Mouse (Mus musculus): ENCODE data around the gene Fggy. TPM values are rescaled to one million over a fixed set of nuclear protein-coding genes. Genes with fewer than 3 reads are reported as not detected.

Gene Fggy
- polyA plus RNA-seq, 1 experiment = 24.5 TPM

GRCm38 (mm10) chr4:95871216-95871881 is 314.0 kb downstream of the Fggy start:
- H3K4me1 ChIP-seq (ENCODE audit: control insufficient read depth, insufficient read depth, insufficient read length, low read length) = no peaks in the 10 kb centered on the region
- H3K4me3 ChIP-seq (ENCODE audit: insufficient read depth, low read depth, low read length) = no peak overlapping the region
- H3K27ac ChIP-seq (replicated peaks; ENCODE audit: low read depth, low read length) = no peak overlapping the region

GRCm38 (mm10) chr4:95875896-95876295 is 318.6 kb downstream of the Fggy start:
- Histone ChIP-seq H3K4me3 (ENCODE audit: insufficient read depth, low read depth, low read length) (no peak overlapping the region), H3K27ac (replicated peaks; ENCODE audit: low read depth, low read length) (no peak overlapping the region), H3K4me1 (ENCODE audit: control insufficient read depth, insufficient read depth, insufficient read length, low read length) (no peaks in the 10 kb centered on the region)

GRCm38 (mm10) chr4:95877436-95877835 is 320.1 kb downstream of the Fggy start:
- Histone ChIP-seq H3K27ac (replicated peaks; ENCODE audit: low read depth, low read length) (no peak overlapping the region), H3K4me3 (ENCODE audit: insufficient read depth, low read depth, low read length) (no peak overlapping the region), H3K4me1 (ENCODE audit: control insufficient read depth, insufficient read depth, insufficient read length, low read length) (no peaks in the 10 kb centered on the region)

- Histone ChIP-seq H3K4me3 (ENCODE audit: insufficient read depth, low read depth, low read length) (no peak overlapping the region), H3K27ac (replicated peaks; ENCODE audit: low read depth, low read length) (no peak overlapping the region)
These were observed 324.5 kb downstream of the Fggy start for GRCm38 (mm10) chr4:95881751-95882350.

GRCm38 (mm10) chr4:95884184-95885145 is 327.2 kb downstream of the Fggy start:
- Histone ChIP-seq H3K4me3 (ENCODE audit: insufficient read depth, low read depth, low read length) (no peak overlapping the region), H3K27ac (replicated peaks; ENCODE audit: low read depth, low read length) (no peak overlapping the region), H3K4me1 (ENCODE audit: control insufficient read depth, insufficient read depth, insufficient read length, low read length) (no peaks in the 10 kb centered on the region)

More at GRCm38 (mm10) chr4:95881751-95882350, 324.5 kb downstream of the Fggy start:
- H3K4me1 ChIP-seq (ENCODE audit: control insufficient read depth, insufficient read depth, insufficient read length, low read length) = no peaks in the 10 kb centered on the region

- Histone ChIP-seq H3K4me1 (ENCODE audit: control insufficient read depth, insufficient read depth, insufficient read length, low read length) (peaks cover 4% of the 10 kb centered on the region; the same call in 1 of the 2 replicates), H3K27ac (replicated peaks; ENCODE audit: low read depth, low read length) (no peak overlapping the region), H3K4me3 (ENCODE audit: insufficient read depth, low read depth, low read length) (no peak overlapping the region)
These were observed 338.0 kb downstream of the Fggy start for GRCm38 (mm10) chr4:95895199-95895754.

GRCm38 (mm10) chr4:95896571-95896970 is 339.3 kb downstream of the Fggy start:
- Histone ChIP-seq H3K4me1 (ENCODE audit: control insufficient read depth, insufficient read depth, insufficient read length, low read length) (peaks cover 4% of the 10 kb centered on the region; the same call in 1 of the 2 replicates), H3K27ac (replicated peaks; ENCODE audit: low read depth, low read length) (no peak overlapping the region), H3K4me3 (ENCODE audit: insufficient read depth, low read depth, low read length) (no peak overlapping the region)

GRCm38 (mm10) chr4:95897236-95897874 is 340.0 kb downstream of the Fggy start:
- H3K4me1 ChIP-seq (ENCODE audit: control insufficient read depth, insufficient read depth, insufficient read length, low read length) = peaks cover 4% of the 10 kb centered on the region; the same call in 1 of the 2 replicates
- H3K4me3 ChIP-seq (ENCODE audit: insufficient read depth, low read depth, low read length) = no peak overlapping the region
- H3K27ac ChIP-seq (replicated peaks; ENCODE audit: low read depth, low read length) = no peak overlapping the region

- Histone ChIP-seq H3K4me1 (ENCODE audit: control insufficient read depth, insufficient read depth, insufficient read length, low read length) (peaks cover 4% of the 10 kb centered on the region; the same call in 1 of the 2 replicates), H3K27ac (replicated peaks; ENCODE audit: low read depth, low read length) (no peak overlapping the region), H3K4me3 (ENCODE audit: insufficient read depth, low read depth, low read length) (no peak overlapping the region)
These were observed 341.4 kb downstream of the Fggy start for GRCm38 (mm10) chr4:95898714-95899113.

GRCm38 (mm10) chr4:95899926-95900712 is 342.8 kb downstream of the Fggy start:
- Histone ChIP-seq H3K27ac (replicated peaks; ENCODE audit: low read depth, low read length) (no peak overlapping the region), H3K4me1 (ENCODE audit: control insufficient read depth, insufficient read depth, insufficient read length, low read length) (peaks cover 4% of the 10 kb centered on the region; the same call in 1 of the 2 replicates), H3K4me3 (ENCODE audit: insufficient read depth, low read depth, low read length) (no peak overlapping the region)

GRCm38 (mm10) chr4:95900815-95901214 is 343.5 kb downstream of the Fggy start:
- Histone ChIP-seq H3K4me1 (ENCODE audit: control insufficient read depth, insufficient read depth, insufficient read length, low read length) (peaks cover 4% of the 10 kb centered on the region; the same call in 1 of the 2 replicates), H3K27ac (replicated peaks; ENCODE audit: low read depth, low read length) (no peak overlapping the region), H3K4me3 (ENCODE audit: insufficient read depth, low read depth, low read length) (no peak overlapping the region)

GRCm38 (mm10) chr4:95906141-95906540 is 348.8 kb downstream of the Fggy start:
- H3K4me3 ChIP-seq (ENCODE audit: insufficient read depth, low read depth, low read length) = no peak overlapping the region
- no peaks in the 10 kb centered on the region for H3K4me1 ChIP-seq (ENCODE audit: control insufficient read depth, insufficient read depth, insufficient read length, low read length)
- H3K27ac ChIP-seq (replicated peaks; ENCODE audit: low read depth, low read length) = no peak overlapping the region

- Histone ChIP-seq H3K4me1 (ENCODE audit: control insufficient read depth, insufficient read depth, insufficient read length, low read length) (no peaks in the 10 kb centered on the region), H3K4me3 (ENCODE audit: insufficient read depth, low read depth, low read length) (no peak overlapping the region), H3K27ac (replicated peaks; ENCODE audit: low read depth, low read length) (no peak overlapping the region)
These were observed 352.7 kb downstream of the Fggy start for GRCm38 (mm10) chr4:95909689-95910654.
